Mouse (Mus musculus) mouse embryonic stem cell (cell line): ENCODE measurements around the gene Aurkaip1.

Source experiments
- in situ Hi-C, 2 experiments: fragments of 300-500 bp; cut with MboI; formaldehyde crosslinking; loops; 1 replicate in 1 of 2; 3 replicates in 1 of 2; pipeline ENCODE4 v1.14.3; 2019 to 2020; ENCODE audit warnings: low sequenced_read_pairs in 2 of 2, low pct_unique_long_range_greater_than_20kb in 1 of 2, mixed read lengths in 1 of 2; ENCODE audit not compliant: unreplicated experiment in 1 of 2

The Aurkaip1 gene

DNA sequence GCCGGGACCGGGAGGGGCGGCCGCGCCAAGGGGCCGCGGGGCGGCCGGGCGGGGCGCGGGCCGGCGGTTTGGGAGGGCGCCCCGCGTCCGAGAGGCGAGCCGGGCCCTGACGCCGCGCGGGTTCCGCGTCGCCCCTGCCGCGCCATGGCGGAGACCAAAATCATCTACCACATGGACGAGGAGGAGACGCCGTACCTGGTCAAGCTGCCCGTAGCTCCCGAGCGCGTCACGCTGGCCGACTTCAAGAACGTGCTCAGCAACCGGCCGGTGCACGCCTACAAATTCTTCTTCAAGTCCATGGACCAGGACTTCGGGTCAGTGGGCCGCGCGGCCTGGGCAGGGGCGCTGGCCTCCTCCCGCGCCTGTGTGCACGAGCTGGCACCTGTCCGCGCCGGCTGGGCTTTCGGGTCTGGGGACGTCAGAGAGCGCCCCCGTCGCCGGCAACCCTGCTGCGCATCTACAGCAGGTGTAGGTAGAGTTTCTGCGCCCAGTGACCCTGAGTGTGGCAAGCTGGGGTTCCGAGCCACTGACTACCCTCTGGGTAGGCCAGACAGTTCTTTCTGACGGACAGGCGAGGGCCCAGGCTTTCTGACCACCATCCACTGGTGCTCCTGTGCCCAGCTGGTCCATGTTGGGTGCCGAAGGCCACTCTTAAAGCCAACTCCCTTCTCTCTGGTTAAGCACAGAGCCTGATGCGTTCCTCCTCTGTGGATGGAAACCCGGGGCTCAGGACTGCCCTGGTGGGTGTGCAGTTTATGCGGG is 16.7 kb downstream of the Aurkaip1 start:
- in situ Hi-C loops, result no loop called here

DNA sequence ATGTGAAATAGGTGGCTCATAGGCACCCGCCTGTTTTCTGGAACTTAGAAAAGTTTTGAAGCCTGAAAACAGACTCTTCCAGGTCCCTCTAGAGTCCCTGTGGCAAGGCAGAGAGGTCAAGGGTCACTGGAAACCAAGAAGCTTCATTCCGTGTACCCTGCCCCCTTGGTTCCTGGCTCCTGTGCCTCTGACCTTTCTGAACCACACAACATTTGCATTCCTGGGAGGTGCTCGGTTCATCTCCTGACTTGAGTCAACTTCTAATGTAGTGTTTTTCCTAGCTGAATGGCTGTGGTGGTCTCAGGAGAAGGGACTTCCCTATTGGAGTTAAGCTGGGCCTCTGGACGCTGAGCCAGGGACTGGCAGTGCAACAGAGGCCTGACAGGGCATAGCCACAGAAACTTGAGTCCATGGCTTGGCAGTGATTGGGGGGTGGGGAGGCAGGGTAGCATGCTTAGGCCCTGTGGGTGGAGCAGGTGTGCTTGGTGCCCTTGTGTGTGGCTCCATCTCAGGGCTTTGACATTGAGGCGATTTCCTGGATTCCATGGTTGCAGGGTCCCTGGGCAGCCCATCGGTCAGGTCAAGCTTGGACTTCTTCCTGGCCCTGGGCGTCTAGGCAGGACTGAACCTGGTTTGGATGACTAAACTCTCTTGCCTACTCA is 17.5 kb downstream of the Aurkaip1 start:
- in situ Hi-C loops, result no loop called here

DNA sequence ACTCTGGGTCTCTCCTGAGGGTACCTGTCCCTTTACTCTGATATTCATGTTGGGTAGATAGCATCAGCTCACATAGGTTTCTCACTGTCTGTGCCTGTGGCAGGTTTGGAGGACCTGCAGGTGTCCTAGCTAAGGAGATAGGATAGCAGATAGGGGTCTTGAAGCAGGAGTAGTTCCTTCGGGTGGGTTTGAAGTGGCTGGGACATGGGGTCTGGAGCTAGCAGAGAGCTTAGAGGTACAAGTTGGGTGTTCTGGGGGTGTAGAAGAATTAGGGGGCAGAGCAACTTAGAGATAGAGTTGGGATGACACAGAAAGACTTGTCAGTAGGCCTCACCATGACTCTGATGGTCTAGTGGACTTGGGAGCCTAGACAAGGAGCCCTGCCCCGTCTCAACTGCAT is 18.3 kb downstream of the Aurkaip1 start:
- in situ Hi-C loops, result no loop called here

DNA sequence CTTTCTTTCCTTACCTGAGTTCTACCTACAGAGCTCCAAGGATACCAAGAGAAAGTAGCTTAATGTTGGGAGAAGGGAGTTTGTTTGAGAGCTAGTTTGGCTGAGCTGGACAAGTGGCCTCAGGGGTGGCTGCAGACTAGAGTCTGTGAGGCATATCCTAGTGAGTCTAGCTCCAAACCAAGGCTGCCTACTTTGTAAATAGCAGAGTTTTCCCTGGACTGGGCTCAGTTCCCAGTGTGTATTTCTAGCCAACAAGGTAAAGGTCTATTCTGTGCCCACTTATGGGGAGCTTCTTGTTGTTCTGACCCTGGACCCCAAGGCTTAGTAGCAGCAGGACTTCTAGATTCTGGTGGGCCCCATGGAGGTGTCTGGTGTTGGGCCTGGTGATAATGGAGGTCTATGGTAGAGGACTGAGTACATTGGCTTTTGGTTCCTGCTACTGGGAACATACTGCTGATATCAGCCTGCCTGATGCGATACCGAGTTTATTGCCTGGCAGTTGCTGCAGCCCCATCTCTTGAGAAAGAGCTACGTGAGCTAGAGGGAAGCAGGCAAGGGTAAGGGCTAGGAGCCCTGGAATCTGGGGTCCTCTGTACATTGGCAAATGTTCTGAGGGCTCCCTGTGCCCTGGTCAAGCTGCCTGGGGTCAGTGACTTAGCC is 18.9 kb downstream of the Aurkaip1 start:
- in situ Hi-C loops, result no loop called here

DNA sequence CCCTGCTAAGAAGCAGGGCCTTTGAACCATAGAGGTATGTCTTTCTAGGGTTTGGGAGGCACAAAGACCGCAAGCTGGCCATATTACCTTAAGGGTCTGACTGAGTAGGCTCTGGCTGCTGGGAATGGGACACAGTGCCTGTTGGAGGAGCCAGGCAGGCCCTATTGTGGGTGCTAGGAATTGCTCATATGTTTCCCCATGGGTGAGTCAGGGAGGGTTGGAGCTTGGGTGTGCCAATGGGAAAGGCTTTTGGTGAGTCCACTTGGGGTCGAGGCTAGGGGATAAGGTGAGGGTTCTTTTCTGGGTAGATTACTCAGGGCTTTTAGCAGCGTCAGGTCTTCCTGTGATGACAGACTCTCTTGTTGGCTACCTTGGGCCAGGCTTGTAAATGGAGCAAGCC is 20.3 kb downstream of the Aurkaip1 start:
- in situ Hi-C loops, result no loop called here

DNA sequence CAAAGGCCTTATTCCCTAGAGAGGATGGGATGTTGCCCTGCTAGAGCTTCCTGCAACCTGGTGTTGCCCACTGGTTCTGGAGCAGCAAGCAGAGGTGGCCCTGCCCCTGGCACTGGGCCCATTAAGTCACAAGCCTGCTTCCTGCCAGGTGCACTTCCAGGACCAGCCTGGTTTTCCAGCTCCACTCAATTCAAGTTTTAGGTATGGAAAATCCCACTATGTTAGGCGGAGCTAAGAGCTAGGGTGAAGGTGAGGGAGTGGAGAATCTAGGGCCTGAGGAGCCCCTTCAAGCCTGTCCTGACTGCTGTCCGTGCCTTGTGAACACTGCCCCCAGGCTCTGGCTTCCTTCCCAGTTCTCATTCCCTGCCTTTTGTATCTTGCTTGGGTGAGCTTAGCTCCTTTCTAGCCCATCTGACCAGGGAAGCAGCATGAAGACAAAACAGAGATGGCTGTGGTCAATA is 20.9 kb downstream of the Aurkaip1 start:
- in situ Hi-C loops, result no loop called here

DNA sequence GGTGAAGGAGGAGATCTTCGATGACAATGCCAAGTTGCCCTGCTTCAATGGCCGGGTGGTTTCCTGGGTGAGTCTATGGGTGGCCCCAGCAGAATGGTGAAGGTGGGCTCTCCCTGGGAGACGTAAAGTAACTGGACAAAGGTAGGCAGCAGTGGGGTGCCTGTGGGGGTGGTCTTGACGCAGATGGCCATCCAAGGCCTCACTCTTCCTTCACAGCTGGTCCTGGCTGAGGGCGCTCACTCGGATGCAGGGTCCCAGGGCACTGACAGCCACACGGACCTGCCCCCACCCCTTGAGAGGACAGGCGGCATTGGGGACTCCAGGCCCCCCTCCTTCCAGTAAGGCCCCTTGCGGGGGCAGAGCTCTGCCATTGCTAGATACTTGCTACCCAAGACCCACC is 22.3 kb downstream of the Aurkaip1 start:
- in situ Hi-C loops, result no loop called here

DNA sequence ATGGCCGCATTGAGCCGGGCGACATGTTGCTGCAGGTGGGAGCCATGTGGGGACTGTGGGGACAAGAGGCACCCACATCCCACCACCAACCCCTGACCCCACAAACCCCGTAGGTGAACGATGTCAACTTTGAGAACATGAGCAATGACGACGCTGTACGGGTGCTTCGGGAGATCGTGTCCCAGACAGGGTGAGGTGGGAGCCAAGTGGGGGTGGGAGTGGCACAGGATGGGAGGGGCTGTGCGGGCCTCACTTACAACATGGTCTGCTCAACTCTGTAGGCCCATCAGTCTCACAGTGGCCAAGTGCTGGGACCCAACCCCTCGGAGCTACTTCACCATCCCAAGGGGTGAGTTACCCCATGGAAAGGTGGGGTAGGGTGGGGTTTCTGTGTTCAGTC is 23.9 kb downstream of the Aurkaip1 start:
- in situ Hi-C loops, result no loop called here

DNA sequence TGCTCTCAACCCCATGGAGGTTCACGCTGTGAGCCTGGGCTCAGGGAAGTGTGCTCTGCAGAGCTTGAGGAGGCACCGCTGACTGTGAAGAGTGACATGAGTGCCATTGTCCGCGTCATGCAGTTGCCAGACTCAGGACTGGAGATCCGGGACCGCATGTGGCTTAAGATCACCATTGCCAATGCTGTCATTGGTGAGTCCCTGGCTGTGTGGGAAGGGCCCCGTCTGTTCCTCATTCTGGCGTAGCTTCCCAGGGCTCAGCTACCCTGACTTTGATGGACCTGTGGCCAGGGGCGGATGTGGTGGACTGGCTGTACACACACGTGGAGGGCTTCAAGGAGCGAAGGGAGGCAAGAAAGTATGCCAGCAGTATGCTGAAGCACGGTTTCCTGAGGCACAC is 25.0 kb downstream of the Aurkaip1 start:
- in situ Hi-C loops, result no loop called here

DNA sequence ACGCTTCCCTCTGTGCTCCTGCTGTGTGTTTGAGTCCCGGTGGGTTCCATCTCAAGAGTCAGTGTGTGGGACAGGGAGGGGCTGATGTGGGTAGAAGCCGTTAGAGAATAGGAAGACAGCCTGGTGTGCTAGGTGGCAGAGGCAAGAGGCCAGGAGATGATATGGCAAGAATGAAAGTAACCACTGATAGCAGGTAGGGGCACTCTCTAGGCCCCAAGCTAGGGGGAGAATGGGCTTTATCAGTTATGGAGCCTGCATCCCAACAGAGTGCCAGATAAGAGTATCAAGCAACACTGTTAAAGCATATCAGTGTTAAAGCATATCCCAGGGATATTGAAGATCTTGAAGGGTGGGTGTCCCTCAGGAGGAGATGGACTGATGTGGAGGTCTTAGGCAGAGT is 25.8 kb downstream of the Aurkaip1 start:
- in situ Hi-C loops, result no loop called here

DNA sequence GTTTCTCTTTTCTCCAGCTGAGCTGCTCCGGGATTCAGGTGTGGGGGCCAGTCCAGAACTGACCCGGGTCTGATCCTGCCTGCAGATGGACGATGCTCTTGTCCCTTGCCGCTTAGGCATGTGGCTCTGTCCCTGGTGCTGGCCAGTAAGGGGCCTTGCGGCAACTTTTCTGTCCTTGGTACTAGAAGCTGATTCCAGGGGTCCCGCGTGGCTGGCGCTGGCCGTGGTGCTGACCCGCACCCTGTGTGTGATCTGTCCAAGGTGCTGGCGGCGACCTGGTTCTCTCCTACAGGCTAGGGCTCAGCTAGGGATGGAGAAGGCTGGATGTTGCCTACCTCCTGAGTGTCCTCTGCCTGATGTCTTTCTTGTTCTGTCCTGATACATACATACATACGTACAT is 28.2 kb downstream of the Aurkaip1 start:
- in situ Hi-C loops, result no loop called here

DNA sequence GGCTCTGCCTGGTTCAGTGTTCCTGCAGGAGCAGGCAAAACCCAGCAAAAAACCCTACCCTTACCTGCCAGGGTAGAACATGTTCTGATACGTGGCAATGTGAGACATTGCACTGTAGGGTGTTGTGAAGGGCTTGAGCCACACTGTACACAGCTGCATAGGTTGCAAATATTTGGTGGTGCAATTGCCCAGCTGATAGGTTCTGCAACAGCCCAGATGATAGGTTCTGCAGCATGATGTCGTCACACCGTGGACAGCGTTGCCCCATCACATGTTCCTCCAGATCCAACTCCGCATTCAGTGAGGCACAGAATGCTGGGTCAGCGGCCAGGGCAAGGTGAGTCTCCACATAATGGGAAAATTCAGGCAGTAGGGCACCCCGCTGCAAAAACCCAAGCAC is 30.7 kb downstream of the Aurkaip1 start:
- in situ Hi-C loops, result no loop called here

DNA sequence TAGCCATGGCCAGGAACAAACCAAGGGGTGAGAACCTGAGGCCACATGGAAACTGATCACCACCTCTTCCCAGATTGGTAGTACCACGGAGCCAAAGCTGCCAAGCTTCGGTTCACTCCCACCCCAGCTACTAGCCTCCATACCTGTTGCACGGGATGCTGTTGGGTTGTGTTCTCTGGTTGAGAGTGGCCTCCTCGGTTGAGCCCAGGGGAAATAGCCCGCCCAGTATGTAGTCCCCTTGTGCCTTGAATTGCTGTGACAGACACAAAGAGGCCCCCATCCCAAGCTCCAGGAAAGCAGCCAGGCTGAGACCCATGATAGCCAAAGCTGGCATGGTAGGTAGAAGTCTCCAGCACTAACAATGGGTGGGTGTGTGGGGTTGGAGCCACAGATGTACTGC is 31.9 kb downstream of the Aurkaip1 start, which contains the start of gene Tas1r3:
Gene Tas1r3, minus strand, starts transcription at position 362 of the 400 bp plus-strand sequence.
- in situ Hi-C loops, result no loop called here

DNA sequence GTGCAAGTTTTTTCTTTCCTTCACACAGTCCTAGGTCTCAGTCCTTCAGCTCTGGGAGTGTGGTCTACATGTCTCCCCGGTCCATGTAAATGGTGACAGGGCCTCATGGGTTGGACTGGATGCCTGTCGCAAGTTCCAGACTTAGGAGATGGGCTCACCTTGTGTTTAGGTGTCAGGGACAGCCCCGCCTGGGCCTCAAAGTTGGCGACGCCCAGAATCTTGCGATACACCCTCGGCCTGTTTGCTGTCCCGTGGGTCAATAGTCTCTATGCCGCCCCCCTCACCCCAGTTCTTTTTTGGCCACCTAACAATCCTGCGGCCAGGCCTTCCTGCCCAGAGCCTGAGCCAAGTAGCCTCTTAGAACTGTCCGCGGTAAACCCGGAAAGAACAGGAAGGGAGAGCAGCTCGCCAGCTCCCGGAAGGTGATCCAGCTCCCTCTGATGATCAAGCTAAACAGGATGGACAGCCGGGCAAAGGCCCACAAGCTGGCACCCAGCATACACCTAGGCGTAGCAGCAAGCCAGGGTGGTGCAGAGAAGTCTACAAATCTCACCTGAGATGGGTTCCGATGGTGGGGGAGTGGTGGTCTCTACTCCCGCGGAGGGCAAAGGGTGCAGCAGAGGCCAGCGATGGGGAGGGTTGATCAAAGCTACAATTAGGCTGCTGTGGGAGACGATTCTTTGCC is 37.7 kb downstream of the Aurkaip1 start:
- in situ Hi-C loops, result no loop called here

DNA sequence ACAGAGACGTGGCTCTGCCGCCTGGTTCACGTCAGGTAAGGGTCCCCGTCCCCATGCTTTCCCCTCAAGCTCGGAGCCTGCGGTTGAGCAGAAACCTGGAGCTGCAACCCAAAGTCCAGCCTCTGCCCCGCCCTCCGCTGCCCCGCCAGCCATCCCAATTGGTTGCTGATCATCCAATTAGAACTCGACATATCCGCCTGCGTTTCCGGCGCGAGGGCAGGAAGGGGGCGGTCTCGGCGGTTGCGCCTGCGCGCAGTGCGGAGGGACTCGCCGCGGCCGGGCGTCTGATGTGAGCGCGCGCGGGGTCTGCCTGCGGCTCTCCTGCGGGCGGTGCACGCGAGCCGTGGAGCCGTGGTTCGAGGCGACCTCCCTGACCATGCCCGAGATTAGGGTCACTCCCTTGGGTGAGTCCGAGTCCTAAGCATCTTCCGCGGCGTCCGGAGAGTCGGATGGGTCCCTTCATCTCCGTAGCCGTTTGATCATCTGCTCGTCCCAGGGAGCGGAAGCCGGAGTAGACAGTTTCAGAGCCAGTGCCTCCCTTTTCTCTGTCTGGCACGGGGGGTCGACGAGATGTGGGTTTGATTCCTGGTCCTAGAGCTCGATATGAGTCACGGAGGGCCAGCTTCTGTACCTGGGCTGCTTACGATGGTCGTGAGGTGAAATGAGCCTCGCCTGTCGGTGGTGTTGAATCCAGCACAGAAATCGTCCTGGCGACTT is 38.4 kb downstream of the Aurkaip1 start, which contains the start of the genes Cptp and Ints11:
Gene Cptp, minus strand, starts transcription at position 124 of the 717 bp plus-strand sequence.
Gene Ints11, plus strand, starts transcription at position 230 of the 717 bp plus-strand sequence.
- in situ Hi-C loops, result no loop called here

DNA sequence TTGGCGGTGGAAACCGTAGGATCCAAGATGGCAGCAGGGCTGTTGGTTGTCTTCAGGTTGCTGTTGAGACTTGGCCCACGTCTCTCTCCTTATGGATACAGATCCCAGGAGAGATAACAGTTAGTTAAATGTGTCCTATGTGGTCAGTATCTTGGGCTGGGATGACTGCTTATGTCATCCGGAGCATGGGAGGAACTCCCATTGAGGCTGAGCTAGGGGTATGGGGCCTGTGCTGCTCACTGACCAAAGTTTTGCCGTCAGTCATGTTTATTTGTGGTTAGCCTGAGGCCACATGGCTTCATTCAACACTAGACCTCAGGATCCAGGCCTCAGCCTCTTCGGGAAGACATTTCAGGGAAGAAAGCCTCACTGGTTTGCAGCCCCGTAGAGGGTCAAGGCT is 40.3 kb downstream of the Aurkaip1 start:
- in situ Hi-C loops, result no loop called here
